Mouse (Mus musculus) C2C12 (cell line): ENCODE results near the gene Pon2.

Experiments
- CEBPB ChIP-seq: IDR thresholded peaks from one replicate; pipeline ENCODE4 v1.6.1; 2011; ENCODE audit warnings: low read depth, mild to moderate bottlenecking, control low read depth, moderate library complexity
- CTCF ChIP-seq: IDR thresholded peaks from one replicate; pipeline ENCODE4 v1.5.1; 2011; ENCODE audit not compliant: control insufficient read depth, insufficient read depth, insufficient read length
- MAX ChIP-seq: IDR thresholded peaks from one replicate; pipeline ENCODE4 v1.6.1; 2011; ENCODE audit warnings: mild to moderate bottlenecking, control low read depth
- MYOD1 ChIP-seq: IDR thresholded peaks from one replicate; pipeline ENCODE4 v1.6.1; 2011; ENCODE audit warnings: low read depth; ENCODE audit not compliant: control insufficient read depth, insufficient read length
- USF1 ChIP-seq: IDR thresholded peaks from one replicate; pipeline ENCODE4 v1.6.1; 2011; ENCODE audit warnings: low read depth, mild to moderate bottlenecking, control low read depth, moderate library complexity

- TF ChIP-seq MYOD1, result no peak
- no peak for TF ChIP-seq CTCF
- TF ChIP-seq CEBPB, result no peak
- no peak for TF ChIP-seq MAX
- no peak for TF ChIP-seq USF1
Observed at GRCm38 (mm10) chr6:5254869-5255268, 43.4 kb downstream of the Pon2 start.
